Mouse (Mus musculus): ENCODE data around the gene Etv6. TPM values are rescaled to one million over a fixed set of nuclear protein-coding genes. Genes with fewer than 3 reads are reported as not detected.
A peak's percentile ranks its signal among the peaks of the same experiment; 100 is the strongest.

Gene Etv6
- polyA plus RNA-seq, 1 experiment from 2014 or later: 14.7 TPM

- peak; percentile 88; the same call in 1 of the 2 replicates for ATAC-seq (ENCODE audit: borderline replicate concordance, extremely low read depth, low FRiP score, low TSS enrichment)
- Histone ChIP-seq H3K4me3 (no peak overlapping the region), H3K36me3 (no peaks in the 10 kb centered on the region), H3K9me3 (no peaks in the 10 kb centered on the region), H3K9ac (no peak overlapping the region), H3K4me2 (peak overlapping the region; percentile 36), H3K27me3 (no peaks in the 10 kb centered on the region), H3K4me1 (peaks cover 31% of the 10 kb centered on the region), H3K27ac (peak overlapping the region; percentile 55)
- 51% methylated on average over 19 of the region's 19 CpGs for WGBS
These were observed 172.1 kb downstream of the Etv6 start for GRCm38 (mm10) chr6:134207391-134208179.

DNA sequence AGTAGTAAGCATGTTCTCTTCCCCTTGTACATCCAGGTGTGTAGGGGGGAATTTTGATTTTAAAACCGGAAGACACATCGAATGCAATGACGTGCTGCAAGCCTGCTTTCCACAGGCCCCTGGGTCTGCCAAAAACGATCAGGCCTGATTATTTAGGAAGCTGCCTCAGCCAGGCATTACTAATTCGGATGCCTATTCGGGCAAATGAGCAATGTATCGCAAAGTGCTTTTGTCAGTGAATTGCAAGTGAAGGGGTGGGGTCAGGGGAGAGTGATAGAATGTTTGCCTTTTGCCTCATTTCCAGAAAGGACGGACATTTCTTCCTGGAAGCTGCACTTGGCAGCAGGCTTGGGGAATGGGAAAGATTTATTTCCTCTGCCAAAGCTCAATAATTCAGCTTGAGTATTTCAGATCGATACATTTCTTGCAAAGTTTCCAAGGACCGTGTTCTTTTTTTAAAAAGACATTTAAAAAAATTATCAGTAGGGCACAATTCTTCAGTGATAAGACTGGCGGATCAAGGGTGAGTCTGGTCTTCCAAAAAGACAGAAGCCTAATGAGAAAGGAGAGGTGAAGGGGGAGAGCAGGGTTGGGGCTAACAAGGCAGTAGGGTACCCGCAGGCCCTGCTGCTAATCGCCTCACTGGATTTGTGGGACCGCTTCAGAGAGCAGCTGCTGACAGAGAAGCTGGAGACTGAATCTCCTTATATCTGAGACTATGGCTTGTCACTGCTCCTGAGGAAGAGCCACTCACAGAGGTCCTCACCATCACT is 172.9 kb downstream of the Etv6 start:
- Histone ChIP-seq H3K9me3 (no peaks in the 10 kb centered on the region), H3K36me3 (no peaks in the 10 kb centered on the region), H3K4me2 (peak overlapping the region; percentile 36), H3K27me3 (no peaks in the 10 kb centered on the region), H3K9ac (no peak overlapping the region), H3K4me1 (peaks cover 31% of the 10 kb centered on the region), H3K4me3 (no peak overlapping the region), H3K27ac (peak overlapping the region; percentile 55)
- 51% methylated on average over 14 of the region's 14 CpGs for WGBS
- no peak for ATAC-seq (ENCODE audit: borderline replicate concordance, extremely low read depth, low FRiP score, low TSS enrichment)

DNA sequence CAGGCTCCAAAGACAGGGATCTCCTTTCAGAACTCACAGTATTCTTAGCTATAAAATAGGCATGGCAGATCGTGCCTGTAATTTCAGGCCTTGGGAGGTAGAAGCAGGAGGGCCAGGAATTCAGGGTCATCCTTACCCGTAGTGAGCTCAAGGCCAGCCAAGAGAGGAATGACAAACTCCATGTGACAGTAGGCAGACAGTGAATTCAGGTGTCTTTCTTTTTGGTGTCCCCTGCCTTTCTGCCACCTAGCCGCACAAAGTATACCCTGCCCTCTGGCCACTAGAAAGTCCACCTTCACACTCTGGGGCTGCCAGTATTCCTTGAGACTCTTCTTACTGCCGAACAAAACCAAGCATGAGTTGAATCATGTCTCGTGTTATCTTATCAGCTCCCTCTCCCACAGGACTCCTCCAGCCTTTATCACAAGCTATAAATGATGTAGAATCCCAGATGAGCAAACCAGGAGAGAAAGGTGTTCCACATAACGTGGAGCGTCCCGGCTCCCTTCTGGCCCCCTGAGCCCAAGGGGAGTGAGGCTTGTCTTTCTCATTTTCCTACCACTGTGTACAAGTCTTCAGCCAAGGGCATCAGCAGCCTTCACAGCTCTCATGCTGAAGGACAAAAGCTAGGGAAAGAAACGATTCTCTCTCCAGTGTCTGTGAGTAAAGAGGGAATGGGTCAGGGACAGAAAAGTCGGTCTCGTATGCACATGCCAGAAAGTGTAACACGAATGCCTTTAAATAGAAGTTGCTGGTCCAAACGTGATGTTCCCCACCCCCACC is 175.4 kb downstream of the Etv6 start:
- no peak for ATAC-seq (ENCODE audit: borderline replicate concordance, extremely low read depth, low FRiP score, low TSS enrichment)
- Histone ChIP-seq H3K27me3 (no peaks in the 10 kb centered on the region), H3K27ac (no peak overlapping the region), H3K4me1 (peaks cover 31% of the 10 kb centered on the region), H3K9ac (no peak overlapping the region), H3K9me3 (no peaks in the 10 kb centered on the region), H3K36me3 (no peaks in the 10 kb centered on the region), H3K4me2 (no peak overlapping the region), H3K4me3 (no peak overlapping the region)
- WGBS: 66% methylated on average over 13 of the region's 13 CpGs

DNA sequence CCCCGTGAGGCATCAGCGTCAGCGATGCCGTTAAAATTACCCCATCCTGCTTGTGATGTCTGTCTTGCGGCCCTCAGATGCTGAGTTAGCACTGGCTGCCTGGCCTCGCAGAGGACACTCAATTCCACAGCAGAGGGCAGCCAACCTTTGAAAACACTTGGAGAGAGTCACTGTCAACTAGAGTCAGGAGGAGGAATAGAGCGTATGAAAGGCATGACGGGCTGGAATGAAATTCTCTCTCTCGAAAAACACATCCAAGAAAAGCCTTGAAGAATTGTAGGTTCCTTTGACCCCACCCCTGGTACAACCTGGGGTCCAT is 175.9 kb downstream of the Etv6 start:
- 70% methylated on average over 9 of the region's 9 CpGs for WGBS
- Histone ChIP-seq H3K36me3 (no peaks in the 10 kb centered on the region), H3K9ac (no peak overlapping the region), H3K27me3 (no peaks in the 10 kb centered on the region), H3K4me2 (no peak overlapping the region), H3K27ac (no peak overlapping the region), H3K9me3 (no peaks in the 10 kb centered on the region), H3K4me1 (peaks cover 29% of the 10 kb centered on the region), H3K4me3 (no peak overlapping the region)
- ATAC-seq (ENCODE audit: borderline replicate concordance, extremely low read depth, low FRiP score, low TSS enrichment): no peak

DNA sequence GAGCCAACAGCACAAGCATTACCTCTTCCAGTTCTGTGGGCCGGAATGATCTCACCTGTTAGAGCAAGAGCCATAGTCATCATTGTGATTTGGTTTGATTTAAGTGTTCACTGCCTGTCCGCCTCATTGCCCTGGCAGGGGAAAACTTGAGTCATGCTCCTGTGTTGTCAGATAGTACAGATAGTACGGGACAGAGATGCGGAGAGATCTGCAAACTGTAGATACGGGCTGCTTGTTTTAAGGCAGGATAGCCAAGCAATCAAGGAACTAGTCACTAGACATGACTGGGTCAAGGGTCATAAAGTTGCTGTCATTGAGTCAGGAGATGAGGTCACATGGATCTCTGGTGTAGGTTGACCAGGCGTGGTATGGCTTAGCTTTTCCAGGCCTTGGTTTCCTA is 182.2 kb downstream of the Etv6 start:
- 95% methylated on average over 6 of the region's 6 CpGs for WGBS
- H3K36me3 ChIP-seq: no peaks in the 10 kb centered on the region
- peaks cover 42% of the 10 kb centered on the region for H3K4me1 ChIP-seq
- H3K27me3 ChIP-seq: no peaks in the 10 kb centered on the region
- H3K4me3 ChIP-seq: no peak overlapping the region
- ATAC-seq (ENCODE audit: borderline replicate concordance, extremely low read depth, low FRiP score, low TSS enrichment): no peak
- no peak overlapping the region for H3K9ac ChIP-seq
- H3K27ac ChIP-seq: no peak overlapping the region
- H3K4me2 ChIP-seq: no peak overlapping the region
- no peaks in the 10 kb centered on the region for H3K9me3 ChIP-seq

- no peak overlapping the region for H3K4me2 ChIP-seq
- no peak overlapping the region for H3K9ac ChIP-seq
- WGBS: 89% methylated on average over 3 of the region's 3 CpGs
- H3K4me3 ChIP-seq: no peak overlapping the region
- no peaks in the 10 kb centered on the region for H3K9me3 ChIP-seq
- H3K36me3 ChIP-seq: no peaks in the 10 kb centered on the region
- H3K27me3 ChIP-seq: no peaks in the 10 kb centered on the region
- no peak for ATAC-seq (ENCODE audit: borderline replicate concordance, extremely low read depth, low FRiP score, low TSS enrichment)
- H3K4me1 ChIP-seq: peaks cover 47% of the 10 kb centered on the region
- H3K27ac ChIP-seq: no peak overlapping the region
These were observed 182.9 kb downstream of the Etv6 start for GRCm38 (mm10) chr6:134218441-134218840.

- no peaks in the 10 kb centered on the region for H3K36me3 ChIP-seq
- no peak overlapping the region for H3K4me3 ChIP-seq
- WGBS: 20% methylated on average over 6 of the region's 6 CpGs
- ATAC-seq (ENCODE audit: borderline replicate concordance, extremely low read depth, low FRiP score, low TSS enrichment): no peak
- H3K4me1 ChIP-seq: peaks cover 47% of the 10 kb centered on the region
- H3K9ac ChIP-seq: no peak overlapping the region
- H3K4me2 ChIP-seq: no peak overlapping the region
- no peaks in the 10 kb centered on the region for H3K9me3 ChIP-seq
- H3K27ac ChIP-seq: no peak overlapping the region
- H3K27me3 ChIP-seq: no peaks in the 10 kb centered on the region
These were observed 183.9 kb downstream of the Etv6 start for GRCm38 (mm10) chr6:134219358-134219757.

- Histone ChIP-seq H3K36me3 (peaks cover 3% of the 10 kb centered on the region; the same call in 1 of the 2 replicates), H3K4me3 (no peak overlapping the region), H3K4me2 (no peak overlapping the region), H3K9me3 (no peaks in the 10 kb centered on the region), H3K9ac (no peak overlapping the region), H3K4me1 (peaks cover 47% of the 10 kb centered on the region), H3K27ac (no peak overlapping the region), H3K27me3 (no peaks in the 10 kb centered on the region)
- WGBS: 48% methylated on average over 13 of the region's 13 CpGs
- peak; percentile 46; the same call in 1 of the 2 replicates for ATAC-seq (ENCODE audit: borderline replicate concordance, extremely low read depth, low FRiP score, low TSS enrichment)
These were observed 184.8 kb downstream of the Etv6 start for GRCm38 (mm10) chr6:134220209-134220777.

DNA sequence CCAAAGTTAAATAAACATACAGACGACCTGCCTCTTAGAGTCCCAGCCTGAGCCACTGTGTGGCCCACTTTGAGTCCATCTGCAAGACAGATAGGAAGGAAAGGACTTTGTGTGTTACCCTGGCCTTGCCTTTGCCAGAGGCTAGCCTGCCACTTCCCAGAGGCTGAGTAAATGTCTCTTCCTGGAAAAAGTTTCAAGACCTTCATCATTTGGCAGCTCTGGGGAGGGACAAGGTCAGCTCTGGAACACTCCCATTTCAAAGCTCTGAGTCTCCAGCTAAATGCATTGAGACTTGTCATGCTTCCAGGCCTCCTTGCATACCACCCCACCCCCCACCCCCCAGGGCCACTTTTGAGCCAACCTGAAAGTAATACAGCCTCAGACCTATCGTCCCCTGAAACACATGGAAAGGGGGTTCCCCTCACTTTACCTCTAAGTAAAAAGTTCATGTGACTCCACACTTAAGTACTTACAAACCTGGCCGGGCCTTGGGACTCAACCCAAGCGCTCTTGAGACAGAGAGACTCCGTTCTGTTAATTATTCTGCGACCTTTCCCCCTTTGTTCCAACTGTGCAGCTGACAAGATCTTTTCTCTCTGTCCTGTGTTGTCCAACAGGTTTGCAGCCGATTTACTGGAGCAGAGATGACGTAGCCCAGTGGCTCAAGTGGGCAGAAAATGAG is 186.9 kb downstream of the Etv6 start:
- Histone ChIP-seq H3K4me2 (no peak overlapping the region), H3K4me1 (peaks cover 57% of the 10 kb centered on the region), H3K27me3 (no peaks in the 10 kb centered on the region), H3K9ac (no peak overlapping the region), H3K27ac (peak overlapping the region; percentile 66), H3K4me3 (no peak overlapping the region), H3K36me3 (peaks cover 3% of the 10 kb centered on the region; the same call in 1 of the 2 replicates), H3K9me3 (no peaks in the 10 kb centered on the region)
- 51% methylated on average over 8 of the region's 8 CpGs for WGBS
- ATAC-seq (ENCODE audit: borderline replicate concordance, extremely low read depth, low FRiP score, low TSS enrichment): peak; percentile 65

GRCm38 (mm10) chr6:134225564-134225963 is 190.1 kb downstream of the Etv6 start:
- H3K4me3 ChIP-seq: no peak overlapping the region
- H3K4me1 ChIP-seq: peaks cover 35% of the 10 kb centered on the region
- H3K4me2 ChIP-seq: no peak overlapping the region
- H3K9me3 ChIP-seq: no peaks in the 10 kb centered on the region
- peaks cover 3% of the 10 kb centered on the region; the same call in 1 of the 2 replicates for H3K36me3 ChIP-seq
- no peak for ATAC-seq (ENCODE audit: borderline replicate concordance, extremely low read depth, low FRiP score, low TSS enrichment)
- WGBS: 75% methylated on average over 11 of the region's 11 CpGs
- H3K9ac ChIP-seq: no peak overlapping the region
- H3K27ac ChIP-seq: no peak overlapping the region
- no peaks in the 10 kb centered on the region for H3K27me3 ChIP-seq

Data from lung, embryonic 15.5 days (tissue).